Mouse (Mus musculus) bone marrow macrophage, adult 2 months (primary cell): ENCODE measurements around the gene Gm28305.

Experiments used
- CTCF ChIP-seq: IDR thresholded peaks from 2 replicates; pipeline ENCODE4 v1.5.1; 2012; ENCODE audit warnings: low read depth, mild to moderate bottlenecking, low read length, moderate library complexity
- POLR2A ChIP-seq: IDR thresholded peaks from 2 replicates; pipeline ENCODE4 v1.6.1; 2012; ENCODE audit warnings: mild to moderate bottlenecking, low read depth, low read length, borderline replicate concordance

DNA sequence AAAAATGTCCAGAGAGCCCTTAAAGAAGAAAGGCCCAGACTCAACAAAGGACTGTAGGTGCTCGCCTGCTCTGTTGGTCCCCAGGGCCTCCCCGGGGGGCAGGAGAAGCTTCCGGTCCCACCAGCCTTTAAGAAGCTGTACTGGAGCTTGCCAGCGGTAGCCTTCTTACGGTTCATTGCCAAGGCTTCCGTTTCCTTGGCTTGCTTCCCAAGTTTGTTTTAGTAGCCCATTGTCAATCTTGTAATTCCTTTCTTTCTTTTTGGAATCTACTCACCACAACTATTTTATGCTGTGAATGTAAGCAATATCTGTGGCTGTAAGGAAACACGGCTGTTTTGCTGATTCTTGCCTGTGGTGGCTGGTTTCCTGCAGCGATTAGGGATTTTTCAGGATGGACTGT is 48.1 kb downstream of the Gm28305 start:
- TF ChIP-seq CTCF (no peak), POLR2A (no peak)
